Mouse (Mus musculus) brain, embryonic 18.5 days (tissue): Measurements from ENCODE around the gene Phf1.

ENCODE experiments used
- DNase-seq: peaks from one replicate; pipeline ENCODE4 v3.0.0-alpha.2; 2012; ENCODE audit warnings: low read depth, low spot score

Phf1 gene

GRCm38 (mm10) chr17:26933885-26934827 lies 1.3 kb downstream of the Phf1 start:
- no peak for DNase-seq

GRCm38 (mm10) chr17:26935027-26935426 lies 2.2 kb downstream of the Phf1 start:
- no peak for DNase-seq

GRCm38 (mm10) chr17:26936453-26936852 lies 3.6 kb downstream of the Phf1 start:
- DNase-seq = no peak

GRCm38 (mm10) chr17:26936921-26937695 lies 4.3 kb downstream of the Phf1 start:
- DNase-seq = no peak

- DNase-seq = no peak
Measured at GRCm38 (mm10) chr17:26937883-26938695, 5.2 kb downstream of the Phf1 start.

GRCm38 (mm10) chr17:26938731-26939130 lies 5.9 kb downstream of the Phf1 start:
- DNase-seq = no peak

- peak; percentile 99 for DNase-seq
Measured at GRCm38 (mm10) chr17:26939178-26939972, 6.5 kb downstream of the Phf1 start, which contains the start of gene Cuta. Gene Cuta, minus strand, starts transcription at chr17:26939569.

- DNase-seq = no peak
Measured at GRCm38 (mm10) chr17:26939973-26940300, 7.1 kb downstream of the Phf1 start.

GRCm38 (mm10) chr17:26941031-26941789 lies 8.4 kb downstream of the Phf1 start, which contains the start of gene Syngap1:
Gene Syngap1, plus strand, starts transcription at chr17:26941253.
- peak; percentile 76 for DNase-seq

GRCm38 (mm10) chr17:26941841-26942570 lies 9.2 kb downstream of the Phf1 start:
- no peak for DNase-seq

GRCm38 (mm10) chr17:26945824-26946495 lies 13.1 kb downstream of the Phf1 start:
- no peak for DNase-seq

GRCm38 (mm10) chr17:26946567-26946966 lies 13.7 kb downstream of the Phf1 start:
- no peak for DNase-seq

- no peak for DNase-seq
Measured at GRCm38 (mm10) chr17:26947231-26948100, 14.6 kb downstream of the Phf1 start.

GRCm38 (mm10) chr17:26948316-26949050 lies 15.6 kb downstream of the Phf1 start:
- DNase-seq = no peak

GRCm38 (mm10) chr17:26949051-26949577 lies 16.3 kb downstream of the Phf1 start:
- no peak for DNase-seq

- no peak for DNase-seq
Measured at GRCm38 (mm10) chr17:26949866-26950265, 17.0 kb downstream of the Phf1 start.
